Mouse (Mus musculus) cerebellum, adult 2 months (tissue): ENCODE data around the gene Stk39.

Experiments used
- CTCF ChIP-seq: fragments of 200-500 bp; IDR thresholded peaks from 2 replicates; pipeline ENCODE4 v1.5.1; 2011; ENCODE audit warnings: low read depth, mild to moderate bottlenecking, control low read depth, low read length, moderate library complexity, borderline replicate concordance; ENCODE audit not compliant: insufficient read depth
- POLR2A ChIP-seq: fragments of 200-500 bp; IDR thresholded peaks from 2 replicates; pipeline ENCODE4 v1.6.1; 2011; ENCODE audit warnings: low read length, control low read depth, borderline replicate concordance; ENCODE audit not compliant: insufficient read depth

DNA sequence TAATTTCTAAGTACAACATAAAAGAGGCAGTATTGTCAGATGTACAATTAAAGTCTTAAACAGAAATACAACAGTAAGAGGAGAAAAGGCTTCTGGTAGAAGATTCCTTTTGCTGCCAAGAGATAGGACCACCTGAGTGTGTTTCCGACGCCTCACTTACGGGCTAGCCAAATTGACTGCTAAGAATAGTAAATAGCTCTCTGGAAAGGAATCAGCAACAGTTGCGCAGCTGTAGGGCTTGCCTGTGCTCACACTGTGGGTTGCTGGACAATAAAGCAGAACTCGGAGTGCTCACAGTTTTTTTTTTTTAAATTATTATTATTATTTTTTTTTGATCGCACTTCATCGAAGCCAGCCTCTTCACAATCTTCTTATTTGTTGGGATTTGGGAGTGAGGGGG lies 260.6 kb downstream of the Stk39 start:
- TF ChIP-seq POLR2A (no peak), CTCF (no peak)
